In genomic region chr6:134554230-134554629, GRCm38 (mm10) we compare ENCODE assay signal across 18 mouse cellular contexts. TPM values are rescaled to one million over a fixed set of nuclear protein-coding genes. Genes with fewer than 3 reads are reported as not detected.
A peak's percentile ranks its signal among the peaks of the same experiment; 100 is the strongest.
DNase-seq lines count a peak whose midpoint lies in the region; TF ChIP-seq lines count a peak whose summit lies in the region.
"Had no signal": no experiment of that assay in that cellular context is flagged by ENCODE, and none has a peak within 500 bp of the region (broad histone marks: within the 10 kb centered on the region; RNA-seq: fewer than 3 reads in every experiment).

No protein-coding gene starts in this region.

- peaks cover 43% of the 10 kb centered on the region for H3K79me2 ChIP-seq in MEL (ENCODE audit: control insufficient read depth, insufficient read depth, low read length, poor library complexity)

- no peak for DNase-seq in gastrocnemius, adult 2 months
- DNase-seq in gastrocnemius, postnatal 36 days = no peak
- DNase-seq in MEL (ENCODE audit: low read depth, low spot score) = peak; percentile 39
- no peak for DNase-seq in heart, postnatal 10 days
- DNase-seq: adrenal gland, adult 2 months; adrenal gland, adult 8-10 months; adrenal gland, postnatal 10 days; adrenal gland, postnatal 14 days; adrenal gland, postnatal 25 days; adrenal gland, postnatal 36 days; B cell, adult 2 months; cerebellum, adult 11 months; cerebellum, adult 11-12 months; cerebellum, adult 18-20 months; cerebellum, adult 2 months had no signal

- no peak for TF ChIP-seq RAD21 in MEL (IDR thresholded peaks at IDR 0.05; ENCODE audit: low read depth, low read length)

- peaks cover 0 to 14% of the 10 kb centered on the region in 2 experiments; a peak in 2 of 4 replicates for H3K36me3 ChIP-seq in MEL (ENCODE audit: control insufficient read depth in 1 of 2, insufficient read depth in 2 of 2, low read length in 2 of 2)

- H3K9ac ChIP-seq in MEL (ENCODE audit: control insufficient read depth, low read depth, low read length, poor library complexity, severe bottlenecking) = no peak overlapping the region

- no peak overlapping the region for H3K4me3 ChIP-seq in gastrocnemius, adult 2 months
- no peak overlapping the region for H3K4me3 ChIP-seq in MEL (ENCODE audit: control insufficient read depth in 1 of 2, insufficient read depth in 1 of 2, low read depth in 2 of 2, low read length in 2 of 2)

- H3K4me1 ChIP-seq in MEL (ENCODE audit: control insufficient read depth in 1 of 2, insufficient read depth in 2 of 2, low read length in 2 of 2) = peaks cover 8 to 16% of the 10 kb centered on the region in 2 experiments; a peak in 3 of 4 replicates

- H3K9me3 ChIP-seq in MEL (replicated peaks; ENCODE audit: insufficient read depth, low read length) = no peaks in the 10 kb centered on the region
- H3K9me3 ChIP-seq: G1E had no signal

- intact Hi-C loops in gastrocnemius, adult 2 months (cut with DNase I) = no loop called here
- intact Hi-C loops in gastrocnemius, postnatal 36 days (cut with DNase I) = no loop called here
- intact Hi-C loops in heart, postnatal 10 days (cut with DNase I) = no loop called here

- no peak for TF ChIP-seq EP300 in MEL (IDR thresholded peaks at IDR 0.05; ENCODE audit: low read depth in 1 of 2, low read length in 2 of 2)

- no peak for TF ChIP-seq CTCF in gastrocnemius, adult 2 months (IDR thresholded peaks at IDR 0.05)
- no peak for TF ChIP-seq CTCF in MEL (IDR thresholded peaks at IDR 0.05 in 2 of 3, conservative IDR thresholded peaks at IDR 0.05 in 1 of 3; ENCODE audit: control insufficient read depth in 1 of 3, insufficient read depth in 1 of 3, low read depth in 2 of 3, low read length in 3 of 3, poor library complexity in 1 of 3, severe bottlenecking in 1 of 3)

- H3K27ac ChIP-seq in gastrocnemius, adult 2 months = peak overlapping the region; percentile 28; the same call in 1 of the 2 replicates
- H3K27ac ChIP-seq in MEL (ENCODE audit: control insufficient read depth, low read depth, low read length) = no peak overlapping the region

- TF ChIP-seq POLR2A in MEL (IDR thresholded peaks at IDR 0.05; ENCODE audit: control insufficient read depth in 1 of 2, insufficient read depth in 1 of 2, low read depth in 1 of 2, low read length in 2 of 2, poor library complexity in 1 of 2) = no peak

- no peaks in the 10 kb centered on the region for H3K27me3 ChIP-seq in MEL (ENCODE audit: control insufficient read depth in 1 of 2, insufficient read depth in 2 of 2, low read length in 2 of 2)
- H3K27me3 ChIP-seq: CH12.LX, Patski had no signal

TF ChIP-seq in MEL, 35 proteins besides CTCF, POLR2A, EP300 and RAD21:
- TF ChIP-seq ETS1 (IDR thresholded peaks at IDR 0.05; ENCODE audit: low read depth, low read length) = no peak
- peak; percentile 91 for TF ChIP-seq ZNF384 (IDR thresholded peaks at IDR 0.05; ENCODE audit: low read depth, low read length)
TF ChIP-seq in MEL: peak in this region for 1.

RNA-seq across cellular contexts. Expression of gene Lrp6, which starts 12.5 kb away (rescaled TPM):
- 10 to 100 TPM; 45.0 to 46.7 TPM for total RNA-seq in gastrocnemius, adult 2 months (2021)
- total RNA-seq in gastrocnemius, postnatal 36 days (2021) = 10 to 100 TPM; 36.1 to 41.5 TPM
- total RNA-seq in MEL (2012; rRNA removed) = 13.1 and 13.4 TPM in 2 replicates
- 10 to 100 TPM; 17.2 to 25.7 TPM for polyA plus RNA-seq in MEL (2012; ENCODE audit: insufficient read depth in 1 of 2, insufficient read length in 2 of 2, low read depth in 1 of 2, low replicate concordance in 2 of 2, missing spikeins in 1 of 2)
- total RNA-seq in heart, postnatal 10 days (2021) = 10 to 100 TPM; 53.4 to 57.0 TPM
